Mouse (Mus musculus): Measurements from ENCODE around the gene Catsper3. TPM values are rescaled to one million over a fixed set of nuclear protein-coding genes. Genes with fewer than 3 reads are reported as not detected.

Gene Catsper3
- under 1 TPM in 1 of 2 experiments, not detected in 1; 0.20 TPM for total RNA-seq (2021)
- long read RNA-seq, experiment 1, partial matches to known transcripts = 0 of 1 reads
- long read RNA-seq, experiment 1, other reads (novel, unspliced or antisense) = 1 of 1 reads
- long read RNA-seq, experiment 2 = 0 reads

DNA sequence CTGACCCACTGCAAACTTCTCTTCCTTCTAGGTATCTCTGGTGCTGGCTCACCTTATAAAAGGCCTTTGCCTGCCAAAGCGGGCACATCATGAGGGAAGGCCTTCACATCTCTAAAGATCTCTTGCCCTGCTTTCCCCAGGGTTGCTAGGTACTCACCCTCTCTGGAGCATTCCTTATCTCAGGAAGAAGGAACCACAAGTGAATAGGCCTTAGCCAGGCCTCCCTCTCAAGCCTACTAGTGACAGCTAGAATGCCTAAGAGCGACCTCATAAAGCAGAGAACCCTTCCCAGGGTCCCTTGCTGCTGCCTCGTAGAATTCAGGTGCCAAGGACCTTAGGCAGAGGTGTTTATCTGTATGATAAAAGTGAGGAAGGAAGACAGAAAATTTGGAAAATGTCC is at the start of gene Catsper3:
TSS of gene Catsper3 (plus strand) at position 301 of the 400 bp plus-strand sequence.
- DNase-seq = no peak

- DNase-seq = no peak
Measured at GRCm38 (mm10) chr13:55737885-55738284, 46.5 kb upstream of the Catsper3 start.

- DNase-seq = no peak
Measured at GRCm38 (mm10) chr13:55742306-55742705, 42.1 kb upstream of the Catsper3 start.

- DNase-seq = no peak
Measured at GRCm38 (mm10) chr13:55754380-55754779, 30.0 kb upstream of the Catsper3 start.

DNA sequence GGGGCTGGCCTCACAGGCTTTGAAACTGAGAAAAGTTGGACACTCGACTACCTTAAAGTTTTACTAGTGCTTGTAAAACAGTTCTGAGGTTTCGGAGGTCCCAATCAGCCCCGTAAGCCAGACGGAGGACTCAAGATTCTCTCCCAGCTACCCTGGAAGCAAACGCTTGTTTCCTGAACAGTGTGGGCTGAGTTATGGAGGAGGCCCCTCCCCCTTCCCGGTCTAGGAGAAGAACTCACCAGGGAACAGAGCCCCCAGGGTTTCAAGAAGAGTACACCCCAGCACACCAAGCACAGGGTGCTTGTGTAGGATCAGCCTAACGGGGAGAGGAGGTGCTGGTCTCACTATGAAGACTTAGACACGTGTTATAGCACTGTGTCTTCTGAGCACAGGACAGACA is 27.6 kb upstream of the Catsper3 start:
- peak in 1 of 2 experiments; percentile 7 for DNase-seq

DNA sequence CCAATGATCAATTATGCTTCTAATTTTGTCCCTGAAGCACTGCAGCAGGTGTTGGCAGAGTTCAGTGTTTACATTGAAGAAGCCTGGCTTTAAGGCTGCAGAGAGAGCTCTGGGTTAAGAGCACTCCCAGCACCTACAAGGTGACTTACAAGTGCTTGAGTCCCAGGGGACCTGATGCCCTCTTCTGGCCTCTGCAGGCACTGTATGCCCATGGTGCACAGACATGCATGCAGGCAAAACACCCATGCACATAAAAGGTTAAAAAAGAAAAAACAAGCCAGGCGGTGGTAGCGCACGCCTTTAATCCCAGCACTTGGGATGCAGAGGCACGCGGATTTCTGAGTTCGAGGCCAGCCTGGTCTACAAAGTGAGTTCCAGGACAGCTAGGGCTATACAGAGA is 26.7 kb upstream of the Catsper3 start:
- DNase-seq = no peak

GRCm38 (mm10) chr13:55760576-55760975 is 23.8 kb upstream of the Catsper3 start:
- DNase-seq = no peak

DNA sequence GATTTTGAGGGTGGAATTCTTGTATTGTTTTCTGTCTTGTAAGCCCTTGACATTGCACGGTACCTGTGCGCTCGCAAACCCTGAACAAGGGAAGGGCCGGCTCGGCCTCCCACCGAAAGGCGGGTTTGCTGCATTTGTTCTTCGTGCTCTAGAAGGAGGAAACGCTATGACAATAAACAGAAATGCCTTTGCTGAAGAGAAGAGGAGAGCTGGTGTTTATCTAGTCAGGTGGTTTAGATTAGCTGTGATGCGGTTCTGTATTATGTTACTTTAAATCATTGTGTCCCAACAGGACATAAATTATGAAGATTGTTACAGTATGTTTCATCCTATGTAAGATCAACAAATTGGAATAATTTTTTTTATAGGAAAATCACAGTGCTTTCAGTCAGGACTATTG is 22.9 kb upstream of the Catsper3 start:
- no peak for DNase-seq

DNA sequence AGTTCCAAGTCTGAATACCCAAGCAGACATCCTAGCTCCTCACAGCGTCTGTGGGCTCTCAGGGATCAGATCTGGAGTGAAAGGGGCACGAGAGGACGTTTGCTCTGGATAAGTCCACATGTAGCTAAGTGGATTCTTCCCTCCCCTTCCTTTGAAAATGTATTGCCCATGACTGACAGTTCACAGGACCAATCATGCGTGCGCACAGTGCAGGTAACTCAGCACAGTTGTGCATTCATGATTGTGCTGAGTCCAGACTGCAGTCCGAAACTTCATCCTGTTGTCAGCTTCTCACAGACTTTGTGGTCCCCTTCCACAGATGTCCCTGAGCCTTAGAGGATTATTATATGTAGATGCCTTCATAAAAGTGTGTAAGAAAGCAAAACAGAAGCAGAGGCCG is 10.0 kb upstream of the Catsper3 start:
- DNase-seq = no peak

DNA sequence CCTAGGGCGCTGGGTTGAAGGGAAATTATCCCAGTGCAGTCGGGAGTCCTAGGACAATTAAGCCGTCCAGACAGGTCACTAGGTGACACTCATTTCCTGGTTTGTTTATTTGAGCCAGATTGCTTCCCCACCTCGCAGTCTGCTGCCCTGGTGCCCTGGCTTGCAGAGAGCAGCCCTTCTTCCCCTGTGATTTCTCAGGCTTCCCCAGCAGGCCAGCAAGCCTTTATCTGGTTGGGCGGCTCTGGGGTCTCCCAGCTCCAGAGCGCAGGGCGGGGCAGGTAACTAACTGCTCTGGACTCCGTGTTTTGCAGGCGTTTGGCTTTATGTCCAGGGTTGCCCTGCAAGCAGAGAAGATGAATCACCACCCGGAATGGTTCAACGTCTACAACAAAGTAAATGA is 9.3 kb upstream of the Catsper3 start:
- no peak for DNase-seq

- peak in 1 of 2 experiments; percentile 6 for DNase-seq
Measured at GRCm38 (mm10) chr13:55786120-55786519, 1.8 kb downstream of the Catsper3 start.

GRCm38 (mm10) chr13:55801246-55801645 is 16.9 kb downstream of the Catsper3 start:
- no peak for DNase-seq

GRCm38 (mm10) chr13:55803973-55804372 is 19.6 kb downstream of the Catsper3 start:
- no peak for DNase-seq

DNA sequence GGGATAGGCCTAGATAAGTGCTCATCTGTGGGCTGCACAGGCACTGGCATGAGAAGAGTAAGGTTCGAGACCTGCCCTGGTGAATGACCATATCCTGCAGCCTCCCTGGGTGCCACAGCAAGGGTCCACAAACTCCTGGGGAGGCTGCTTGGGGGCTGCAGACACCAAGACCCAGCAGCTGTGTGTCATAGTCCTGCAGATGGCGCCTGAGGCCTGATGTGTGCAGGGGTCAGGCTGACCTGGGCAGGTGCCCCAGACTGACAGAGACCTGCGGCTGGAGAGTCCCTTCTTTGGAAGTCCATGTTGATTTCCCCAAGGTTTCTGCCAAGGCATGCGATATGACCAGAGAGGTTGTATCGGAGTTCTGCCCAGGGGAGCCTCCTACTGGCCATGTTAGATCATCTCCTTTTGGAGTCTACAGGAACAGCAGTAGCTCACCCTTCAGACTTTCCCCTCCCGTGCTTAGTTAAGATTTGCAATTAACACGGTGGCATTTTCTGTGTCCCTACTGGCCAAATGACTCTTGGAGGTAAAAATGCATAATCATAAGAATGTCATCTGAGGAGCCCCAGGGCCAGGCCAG is 24.8 kb downstream of the Catsper3 start:
- no peak for DNase-seq

- no peak for DNase-seq
Measured at GRCm38 (mm10) chr13:55809707-55810106, 25.3 kb downstream of the Catsper3 start.

GRCm38 (mm10) chr13:55810947-55811346 is 26.6 kb downstream of the Catsper3 start:
- DNase-seq = peak in 1 of 2 experiments; percentile 32

- DNase-seq = no peak
Measured at GRCm38 (mm10) chr13:55813490-55814016, 29.2 kb downstream of the Catsper3 start.

GRCm38 (mm10) chr13:55814834-55815233 is 30.5 kb downstream of the Catsper3 start:
- DNase-seq = no peak

- no peak for DNase-seq
Measured at GRCm38 (mm10) chr13:55822499-55822898, 38.1 kb downstream of the Catsper3 start.

DNA sequence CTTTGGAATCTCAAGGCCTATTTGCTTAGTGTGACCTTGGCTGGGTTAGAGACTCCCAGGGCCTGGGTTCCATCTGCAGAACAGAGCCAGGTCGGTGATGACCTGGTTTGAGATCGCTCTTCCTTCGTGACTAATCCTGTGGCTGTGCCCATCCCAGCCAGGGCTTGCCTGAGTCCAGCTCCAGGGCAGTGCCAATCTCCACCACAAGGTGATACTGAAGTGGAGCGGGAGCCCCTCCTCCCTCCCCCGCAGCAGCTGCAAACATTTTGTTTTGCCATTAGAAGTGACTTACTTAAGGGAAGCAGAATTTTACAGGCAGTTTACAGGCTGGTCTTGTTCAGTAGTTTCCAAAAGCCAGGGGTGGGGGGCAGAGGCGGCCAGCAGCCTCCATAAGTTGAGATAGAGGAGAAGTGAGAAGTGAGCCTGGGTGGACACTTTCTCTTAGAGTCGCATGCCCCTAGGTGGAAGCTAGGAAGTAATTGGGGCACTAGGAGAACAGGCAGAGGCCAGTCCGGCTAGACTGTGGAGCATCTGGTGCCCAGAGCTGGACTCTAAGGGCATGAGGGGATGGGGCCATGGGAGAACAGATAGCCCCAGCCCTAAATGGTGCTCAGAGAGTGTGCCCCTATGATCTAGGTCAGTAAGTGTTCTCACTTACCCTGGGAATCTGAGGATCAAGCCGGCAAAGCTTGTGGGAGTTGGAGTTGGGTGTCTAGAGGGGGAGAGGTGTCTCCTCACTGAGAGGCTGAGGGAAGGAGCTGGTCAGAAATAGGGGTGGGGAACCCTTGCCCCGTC is 40.0 kb downstream of the Catsper3 start:
- no peak for DNase-seq

DNA sequence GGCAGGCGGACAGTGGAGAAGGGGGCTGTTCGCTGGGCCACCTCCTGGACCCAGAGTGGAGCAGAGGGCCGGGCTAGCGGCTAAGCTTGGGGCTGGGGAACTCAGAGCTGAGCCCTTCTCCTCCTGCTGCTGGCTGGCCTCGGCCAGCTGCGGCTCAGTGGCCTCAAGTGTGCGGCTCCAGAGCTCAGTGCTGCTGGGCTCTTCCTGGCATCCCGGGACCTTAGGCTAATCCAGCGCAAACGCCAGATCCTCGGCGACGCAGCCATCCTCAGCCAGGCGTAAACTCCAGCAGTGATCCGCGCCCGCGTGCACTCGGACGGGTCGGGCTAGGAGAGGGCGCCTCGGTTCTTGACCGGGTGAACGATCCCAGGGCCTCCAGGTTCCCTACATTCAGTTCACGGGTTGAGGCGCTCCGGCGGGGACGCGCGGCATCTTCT is 40.9 kb downstream of the Catsper3 start:
- DNase-seq = no peak

- peak in 1 of 2 experiments; percentile 10 for DNase-seq
Measured at GRCm38 (mm10) chr13:55826008-55826671, 41.8 kb downstream of the Catsper3 start.
